Mouse (Mus musculus) olfactory bulb, adult 2 months (tissue): ENCODE measurements at regions not wholly inside any gene's neighbourhood (a gene's known extent, or its start where the extent isn't known, plus 50 kb on each side); places are given as distances from the start of the nearest gene placed in this dataset.

ENCODE experiments used
- H3K27ac ChIP-seq: fragments of 200-500 bp; 2 replicates; pipeline ENCODE4 v1.5.1; 2012; ENCODE audit warnings: low read depth, low read length; ENCODE audit not compliant: insufficient read depth
- H3K4me1 ChIP-seq: fragments of 200-500 bp; 2 replicates; pipeline ENCODE4 v1.6.1; 2012; ENCODE audit warnings: low read length; ENCODE audit not compliant: control insufficient read depth, insufficient read depth
- H3K4me3 ChIP-seq: fragments of 200-500 bp; 2 replicates; pipeline ENCODE4 v1.5.1; 2012; ENCODE audit warnings: mild to moderate bottlenecking, low read depth, low read length, moderate library complexity; ENCODE audit not compliant: insufficient read depth
- CTCF ChIP-seq: fragments of 200-500 bp; IDR thresholded peaks from 2 replicates; pipeline ENCODE4 v1.5.1; 2012; ENCODE audit warnings: low read depth, mild to moderate bottlenecking, low read length, moderate library complexity; ENCODE audit not compliant: insufficient read depth
- POLR2A ChIP-seq: fragments of 200-500 bp; IDR thresholded peaks from 2 replicates; pipeline ENCODE4 v1.6.1; 2012; ENCODE audit warnings: mild to moderate bottlenecking, low read depth, low read length, moderate library complexity; ENCODE audit not compliant: insufficient read depth
- WGBS: fragments of 180-500 bp; shearing (Covaris S2); methylation state at CpG from one replicate; pipeline ENCODE4 v1.1.7; 2018; 5-methylcytosine and 5-hydroxymethylcytosine counted together

DNA sequence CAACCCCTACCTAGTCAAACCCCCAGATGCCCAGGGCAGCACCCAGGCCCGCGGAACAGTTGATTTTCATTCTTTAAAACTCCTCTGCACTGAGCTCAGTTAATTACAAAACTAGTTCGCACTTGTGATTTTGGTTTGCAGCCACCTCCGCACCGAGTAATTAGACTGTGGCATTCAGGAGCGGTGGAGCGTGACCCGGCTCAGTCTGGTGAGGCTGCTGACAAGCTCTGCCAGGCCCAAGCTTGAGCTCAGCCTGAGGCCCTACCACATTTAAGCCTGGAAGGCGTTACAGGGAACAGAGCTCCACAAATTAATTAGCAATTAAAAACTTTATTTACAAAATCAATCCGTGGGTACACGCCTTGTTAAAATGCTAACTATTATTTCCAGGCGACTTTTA, 132.0 kb upstream of the Zdhhc25 start:
- WGBS = 11% methylated on average over 12 of the region's 12 CpGs
- Histone ChIP-seq H3K4me3 (no peak overlapping the region), H3K4me1 (peaks cover 14% of the 10 kb centered on the region), H3K27ac (peak overlapping the region; percentile 52)
- TF ChIP-seq POLR2A = no peak
- no peak for TF ChIP-seq CTCF

DNA sequence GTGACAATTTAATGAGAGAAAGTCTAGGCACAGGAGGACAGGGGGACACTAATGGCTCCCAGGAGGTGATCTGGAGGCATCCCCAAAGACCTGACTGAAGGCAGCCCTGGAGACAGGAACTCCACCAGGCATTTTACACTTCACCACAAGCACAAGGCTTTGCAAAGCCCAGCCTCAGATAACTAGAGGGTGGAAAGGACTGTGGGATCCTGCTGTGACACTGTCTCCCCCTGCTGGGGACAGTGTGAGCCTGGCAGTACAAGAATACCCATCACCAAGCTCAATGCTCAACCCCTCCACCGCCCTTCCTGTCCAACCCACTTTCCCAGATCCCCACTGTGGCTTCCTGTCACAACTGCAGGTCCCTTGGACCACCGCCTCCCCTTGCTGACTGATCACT, 131.3 kb upstream of the Zdhhc25 start:
- no peak overlapping the region for H3K27ac ChIP-seq
- WGBS = 32% methylated on average over 2 of the region's 2 CpGs
- H3K4me1 ChIP-seq = peaks cover 19% of the 10 kb centered on the region
- no peak overlapping the region for H3K4me3 ChIP-seq
- TF ChIP-seq CTCF = peak; percentile 74; the same call in 1 of the 2 replicates
- TF ChIP-seq POLR2A = no peak

DNA sequence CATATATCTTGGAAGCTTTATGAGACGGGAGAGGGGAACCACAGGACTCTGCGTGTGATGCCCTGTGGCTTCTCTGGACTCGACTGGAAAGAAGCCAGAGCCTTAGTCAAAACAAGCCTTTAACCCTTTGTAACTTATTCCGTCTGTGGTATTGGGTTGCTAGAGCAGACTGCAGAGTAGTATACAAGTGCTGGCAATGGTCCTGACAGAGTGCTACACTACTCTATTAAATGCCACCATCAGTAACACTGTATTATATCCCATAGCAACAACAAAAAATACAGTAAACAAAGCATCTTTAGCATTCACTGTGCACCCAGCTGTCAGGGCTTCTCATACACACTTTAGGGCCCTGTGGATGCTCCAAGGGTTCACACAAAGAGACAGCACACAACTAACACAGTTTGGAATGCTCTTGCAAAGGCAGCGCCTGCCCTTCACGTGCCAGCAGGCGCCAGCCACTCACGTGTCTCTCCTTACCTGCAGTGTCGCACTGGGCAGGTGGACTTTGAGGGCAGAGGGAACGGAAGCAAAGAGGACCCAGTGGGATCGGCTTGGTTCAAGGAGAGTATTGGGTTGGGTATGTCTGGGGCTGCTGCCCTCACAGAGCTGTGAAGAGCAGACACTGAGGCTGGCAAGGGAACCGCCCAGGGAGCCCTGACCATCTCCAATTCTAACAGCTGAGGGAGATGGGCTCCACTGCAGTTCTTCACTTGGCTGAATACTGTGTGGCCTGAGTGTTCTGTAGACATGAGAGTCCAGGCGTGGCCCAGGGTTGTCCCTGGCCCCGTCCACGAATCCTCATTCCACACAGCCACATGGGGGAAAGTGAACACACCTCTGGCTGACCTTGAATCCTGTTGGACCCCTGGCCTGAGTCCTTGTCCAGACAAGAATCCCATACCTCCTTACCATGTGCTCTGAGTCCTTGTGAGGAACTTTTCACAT, 130.3 kb upstream of the Zdhhc25 start:
- Histone ChIP-seq H3K27ac (no peak overlapping the region), H3K4me1 (peaks cover 19% of the 10 kb centered on the region), H3K4me3 (no peak overlapping the region)
- 78% methylated on average over 15 of the region's 15 CpGs for WGBS
- TF ChIP-seq POLR2A (no peak), CTCF (no peak)

DNA sequence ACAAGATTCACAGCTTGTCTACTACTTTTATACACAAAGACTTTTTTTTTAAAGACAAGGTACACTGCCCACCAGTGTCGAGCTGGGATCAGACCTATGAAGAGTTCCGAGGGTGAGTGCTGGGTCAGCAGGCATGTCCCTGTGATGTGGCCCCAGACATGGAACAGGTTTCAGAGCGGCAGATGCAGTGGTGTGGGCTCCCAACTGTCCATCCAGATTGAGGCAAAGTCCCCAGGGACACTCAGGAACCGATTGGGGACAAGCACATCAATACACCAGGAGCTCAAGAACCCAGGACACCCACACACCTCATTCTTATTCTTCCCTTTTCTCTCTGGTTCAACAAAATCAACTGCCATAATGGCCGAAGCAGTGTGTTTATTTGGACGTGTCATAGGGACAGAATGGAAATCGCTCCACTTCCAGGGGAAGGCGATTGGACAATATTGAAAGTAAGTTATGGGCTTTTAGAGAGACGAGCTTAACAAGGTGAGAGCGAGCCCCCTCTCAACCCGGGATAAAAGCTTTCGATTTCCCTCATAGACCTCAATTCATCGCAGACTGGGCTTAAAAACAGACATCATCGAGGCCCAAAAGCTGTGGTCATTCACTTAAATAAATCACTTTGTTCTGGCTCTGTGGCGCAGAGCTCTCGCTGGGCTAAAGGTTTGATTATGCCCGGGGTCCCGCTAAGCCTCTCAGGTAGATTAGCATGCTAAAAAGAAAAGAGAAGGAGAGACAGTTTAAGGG, 127.6 kb upstream of the Zdhhc25 start:
- TF ChIP-seq POLR2A (no peak), CTCF (no peak)
- Histone ChIP-seq H3K4me1 (peaks cover 19% of the 10 kb centered on the region), H3K27ac (no peak overlapping the region), H3K4me3 (no peak overlapping the region)
- 74% methylated on average over 18 of the region's 18 CpGs for WGBS

DNA sequence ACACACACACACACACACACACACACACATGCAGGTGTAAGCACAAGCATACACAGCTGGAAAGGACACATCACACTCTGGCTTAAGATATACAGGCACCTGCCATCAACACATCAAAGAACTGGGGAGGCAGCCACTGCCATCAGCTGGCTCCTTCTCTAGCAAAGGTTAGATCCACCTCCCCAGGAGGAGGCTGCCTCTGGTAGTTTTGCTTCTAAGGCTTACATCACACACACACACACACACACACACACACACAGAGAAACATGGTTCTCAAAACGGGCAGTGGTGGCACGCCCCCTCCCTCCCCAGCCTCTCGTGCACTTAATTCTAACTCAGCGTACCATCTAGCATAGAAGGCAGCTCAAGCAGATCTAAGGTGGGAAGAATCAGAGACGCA, 126.9 kb upstream of the Zdhhc25 start:
- 54% methylated on average over 5 of the region's 5 CpGs for WGBS
- Histone ChIP-seq H3K27ac (no peak overlapping the region), H3K4me3 (no peak overlapping the region), H3K4me1 (peaks cover 13% of the 10 kb centered on the region)
- TF ChIP-seq CTCF = no peak
- no peak for TF ChIP-seq POLR2A

DNA sequence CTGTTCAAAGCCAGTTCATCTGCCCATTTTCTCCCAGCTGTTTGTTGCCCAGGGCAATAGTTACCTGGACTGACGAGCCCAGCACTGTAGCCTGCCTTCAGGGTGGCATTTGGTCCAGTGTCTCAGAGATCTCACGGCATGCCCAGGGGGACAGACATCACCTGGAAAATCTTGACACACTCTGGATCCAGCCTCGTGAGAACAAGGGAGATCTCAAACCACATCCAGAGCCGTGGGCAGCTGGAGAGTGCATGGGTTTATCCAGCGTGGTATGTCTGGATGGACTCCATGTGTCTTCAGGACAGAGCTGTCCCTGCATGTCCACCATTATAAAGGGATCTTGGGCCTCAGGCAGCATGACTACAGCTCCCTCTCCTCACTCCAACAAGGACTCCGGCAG, 116.6 kb upstream of the Zdhhc25 start:
- TF ChIP-seq CTCF (no peak), POLR2A (no peak)
- 86% methylated on average over 6 of the region's 6 CpGs for WGBS

DNA sequence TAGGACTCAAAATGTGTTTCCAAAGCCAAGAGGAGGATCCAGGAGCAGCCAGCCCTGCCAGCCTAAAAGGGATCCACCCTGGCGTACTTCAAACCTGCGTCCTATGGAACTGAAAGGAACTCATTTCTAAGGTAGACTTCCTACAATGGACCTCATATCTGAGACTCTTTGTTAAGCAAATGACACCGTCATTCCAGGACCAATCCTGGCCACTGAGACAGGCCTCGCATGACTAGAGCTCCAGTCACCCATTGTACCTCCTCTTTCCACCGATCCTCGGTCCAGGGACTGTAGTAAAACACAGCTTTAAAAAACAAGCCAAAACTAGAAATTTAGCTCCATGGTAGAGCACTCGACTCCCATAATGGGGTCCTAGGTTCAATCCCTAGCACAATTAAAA, 110.4 kb upstream of the Zdhhc25 start:
- no peaks in the 10 kb centered on the region for H3K4me1 ChIP-seq
- 90% methylated on average over 7 of the region's 7 CpGs for WGBS
- H3K4me3 ChIP-seq = no peak overlapping the region
- H3K27ac ChIP-seq = no peak overlapping the region
- no peak for TF ChIP-seq CTCF
- no peak for TF ChIP-seq POLR2A

More for the DNA sequence above, 116.6 kb upstream of the Zdhhc25 start:
- Histone ChIP-seq H3K27ac (no peak overlapping the region), H3K4me3 (no peak overlapping the region), H3K4me1 (no peaks in the 10 kb centered on the region)

DNA sequence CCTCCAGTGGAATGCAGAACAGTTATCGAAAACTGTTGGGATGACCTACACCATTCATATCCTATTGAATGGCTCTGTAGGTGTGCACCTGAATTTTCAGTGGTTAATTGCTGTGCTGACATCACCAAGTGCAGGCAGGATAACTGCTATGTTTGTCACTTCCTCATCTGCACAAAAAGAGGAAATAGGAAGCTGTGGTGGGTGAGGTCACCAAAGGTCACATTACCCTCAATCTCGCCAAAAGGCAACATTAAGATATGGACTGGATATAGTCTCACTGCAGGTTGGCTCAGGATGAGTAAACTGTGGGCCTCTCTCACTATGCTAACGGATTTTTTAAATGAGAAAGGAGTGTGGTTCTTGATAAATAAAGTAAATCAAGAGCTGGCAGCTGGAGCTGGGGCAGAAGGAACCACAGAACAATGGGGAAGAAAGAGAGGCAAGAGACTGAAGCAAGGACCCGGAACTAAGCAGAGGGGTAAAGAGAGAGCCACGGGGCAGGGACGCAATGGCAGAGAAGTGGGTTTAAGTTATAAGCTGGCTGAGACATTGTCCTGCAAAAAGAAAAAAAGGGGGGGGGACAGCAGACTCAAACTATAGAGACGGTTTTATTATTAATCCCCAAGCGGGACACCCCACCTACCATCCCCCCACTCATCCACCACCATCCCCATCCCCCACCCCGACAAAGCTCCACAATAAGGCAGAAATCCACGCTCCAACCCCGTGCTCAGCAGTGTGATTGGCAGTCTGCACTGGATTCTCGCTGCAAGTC, 109.6 kb upstream of the Zdhhc25 start:
- WGBS = 59% methylated on average over 12 of the region's 12 CpGs
- Histone ChIP-seq H3K27ac (no peak overlapping the region), H3K4me1 (no peaks in the 10 kb centered on the region), H3K4me3 (no peak overlapping the region)
- TF ChIP-seq POLR2A = no peak
- TF ChIP-seq CTCF = no peak
